7 mouse cellular contexts compared by ENCODE assay signal in genomic region chr9:28748902-28749301, GRCm38 (mm10).
DNase-seq lines count a peak whose midpoint lies in the region; TF ChIP-seq lines count a peak whose summit lies in the region.

No protein-coding gene starts in this region.

- no peaks in the 10 kb centered on the region for H3K4me1 ChIP-seq in MEL (ENCODE audit: control insufficient read depth in 1 of 2, insufficient read depth in 2 of 2, low read length in 2 of 2)

- no peak for TF ChIP-seq EP300 in MEL (IDR thresholded peaks at IDR 0.05; ENCODE audit: low read depth in 1 of 2, low read length in 2 of 2)

- peak; percentile 15 to 24 for DNase-seq in left cerebral cortex, adult 18-20 months (ENCODE audit: low spot score in 2 of 2)
- no peak for DNase-seq in left cerebral cortex, postnatal 36 days (ENCODE audit: low spot score in 2 of 2)
- peak; percentile 2 for DNase-seq in MEL (ENCODE audit: low read depth, low spot score)
- DNase-seq in adrenal gland, postnatal 14 days: peak; percentile 37
- peak; percentile 19 to 26 for DNase-seq in kidney, postnatal 4 days
- no peak for DNase-seq in urinary bladder, postnatal 10 days (ENCODE audit: low spot score)
- DNase-seq in urinary bladder, adult 2 months (ENCODE audit: low spot score): no peak

- TF ChIP-seq CTCF in MEL (IDR thresholded peaks at IDR 0.05 in 2 of 3, conservative IDR thresholded peaks at IDR 0.05 in 1 of 3; ENCODE audit: control insufficient read depth in 1 of 3, insufficient read depth in 1 of 3, low read depth in 2 of 3, low read length in 3 of 3, poor library complexity in 1 of 3, severe bottlenecking in 1 of 3): peak in 2 of 3 experiments; percentile 0 to 13; a peak in 1 of 6 replicates

- H3K9me3 ChIP-seq in MEL (replicated peaks; ENCODE audit: insufficient read depth, low read length): no peaks in the 10 kb centered on the region

- H3K9ac ChIP-seq in MEL (ENCODE audit: control insufficient read depth, low read depth, low read length, poor library complexity, severe bottlenecking): no peak overlapping the region

- TF ChIP-seq RAD21 in MEL (IDR thresholded peaks at IDR 0.05; ENCODE audit: low read depth, low read length): no peak; the same call in 1 of the 2 replicates

- no peak for TF ChIP-seq POLR2A in MEL (IDR thresholded peaks at IDR 0.05; ENCODE audit: control insufficient read depth in 1 of 2, insufficient read depth in 1 of 2, low read depth in 1 of 2, low read length in 2 of 2, poor library complexity in 1 of 2)

- H3K36me3 ChIP-seq in MEL (ENCODE audit: control insufficient read depth in 1 of 2, insufficient read depth in 2 of 2, low read length in 2 of 2): no peaks in the 10 kb centered on the region

- no peak overlapping the region for H3K4me3 ChIP-seq in MEL (ENCODE audit: control insufficient read depth in 1 of 2, insufficient read depth in 1 of 2, low read depth in 2 of 2, low read length in 2 of 2)

- H3K27me3 ChIP-seq in MEL (ENCODE audit: control insufficient read depth in 1 of 2, insufficient read depth in 2 of 2, low read length in 2 of 2): no peaks in the 10 kb centered on the region

- no peak overlapping the region for H3K27ac ChIP-seq in MEL (ENCODE audit: control insufficient read depth, low read depth, low read length)

- H3K79me2 ChIP-seq in MEL (ENCODE audit: control insufficient read depth, insufficient read depth, low read length, poor library complexity): no peaks in the 10 kb centered on the region

- intact Hi-C loops in left cerebral cortex, postnatal 36 days (cut with DNase I): no loop called here

TF ChIP-seq in MEL, 35 proteins besides CTCF, POLR2A, EP300 and RAD21:
- no peak for TF ChIP-seq USF2 (IDR thresholded peaks at IDR 0.05; ENCODE audit: borderline replicate concordance in 1 of 2, insufficient read depth in 1 of 2, low read depth in 1 of 2, low read length in 2 of 2)
- no peak for TF ChIP-seq UBTF (IDR thresholded peaks at IDR 0.05; ENCODE audit: borderline replicate concordance, insufficient read depth, low read depth, low read length)
- no peak for TF ChIP-seq CHD1 (IDR thresholded peaks at IDR 0.05; ENCODE audit: low read depth, low read length)
- TF ChIP-seq JUND (IDR thresholded peaks at IDR 0.05; ENCODE audit: low read depth, low read length): no peak
- no peak for TF ChIP-seq GATA1 (IDR thresholded peaks at IDR 0.05; ENCODE audit: low read depth, low read length)
- TF ChIP-seq BHLHE40 (IDR thresholded peaks at IDR 0.05; ENCODE audit: borderline replicate concordance, low read depth, low read length): no peak
- no peak for TF ChIP-seq SIN3A (IDR thresholded peaks at IDR 0.05; ENCODE audit: low read length)
- no peak for TF ChIP-seq MXI1 (IDR thresholded peaks at IDR 0.05; ENCODE audit: low read depth, low read length)
- TF ChIP-seq MAFK (IDR thresholded peaks at IDR 0.05; ENCODE audit: borderline replicate concordance, low read depth, low read length): no peak
- no peak for TF ChIP-seq ZKSCAN1 (IDR thresholded peaks at IDR 0.05; ENCODE audit: low read depth, low read length)
- no peak for TF ChIP-seq NELFE (IDR thresholded peaks at IDR 0.05; ENCODE audit: low read depth, low read length)
- TF ChIP-seq POLR2AphosphoS2 (IDR thresholded peaks at IDR 0.05; ENCODE audit: low read length): no peak
- no peak for TF ChIP-seq ETS1 (IDR thresholded peaks at IDR 0.05; ENCODE audit: low read depth, low read length)
- TF ChIP-seq ZMIZ1 (IDR thresholded peaks at IDR 0.05; ENCODE audit: low read depth, low read length): no peak
- no peak for TF ChIP-seq RCOR1 (IDR thresholded peaks at IDR 0.05; ENCODE audit: low read depth, low read length)
- no peak for TF ChIP-seq MAZ (IDR thresholded peaks at IDR 0.05; ENCODE audit: low read depth, low read length)

Comparison
In these comparisons a context has a peak if more than half of its experiments do, and no peak if none do; other contexts are left out.
1. DNase-seq: peak in left cerebral cortex, adult 18-20 months (2 of 2), MEL (single experiment), adrenal gland, postnatal 14 days (single experiment) and kidney, postnatal 4 days (2 of 2); none in left cerebral cortex, postnatal 36 days (0 of 2), urinary bladder, postnatal 10 days (single experiment) and urinary bladder, adult 2 months (single experiment).